Mouse (Mus musculus): ENCODE measurements around the gene Klhl9. TPM values are rescaled to one million over a fixed set of nuclear protein-coding genes. Genes with fewer than 3 reads are reported as not detected.

Klhl9 gene
- polyA plus RNA-seq, 1 experiment = 8.4 TPM

- no peak for TF ChIP-seq CTCF (IDR thresholded peaks at IDR 0.05; ENCODE audit: extremely low read depth, insufficient read depth, insufficient read length, insufficient replicate concordance)
- no peak for TF ChIP-seq POLR2A (IDR thresholded peaks at IDR 0.05; ENCODE audit: low read depth, low read length)
- no peaks in the 10 kb centered on the region for H3K36me3 ChIP-seq (ENCODE audit: control insufficient read depth, insufficient read depth, low read length)
- H3K4me1 ChIP-seq (ENCODE audit: control insufficient read depth, insufficient read depth, insufficient read length) = no peaks in the 10 kb centered on the region
- H3K4me3 ChIP-seq (ENCODE audit: extremely low read depth, insufficient read depth, insufficient read length) = no peak within 1 kb of the TSS
- WGBS = 38% methylated on average over 1 of the region's 1 CpGs
- no peak within 1 kb of the TSS for H3K27ac ChIP-seq (ENCODE audit: insufficient read depth, low read length)
- DNase-seq (ENCODE audit: low read depth in 1 of 2, low spot score in 2 of 2) = no peak
- H3K27me3 ChIP-seq (ENCODE audit: control insufficient read depth, insufficient read depth, low read length) = no peaks in the 10 kb centered on the region
These were observed 45.4 kb downstream of the Klhl9 start, which contains the start of gene Ifna16 for GRCm38 (mm10) chr4:88676824-88677223. Gene Ifna16 (minus strand): TSS chr4:88676924.

Other genes with a start within 250 kb of the Klhl9 start
- gene Ifnb1, start 199.7 kb downstream of the Klhl9 start, polyA plus RNA-seq (2012; rRNA removed) = not detected in 2 replicates
- gene Ifna15, start 164.2 kb downstream of the Klhl9 start, polyA plus RNA-seq (2012; rRNA removed) = not detected in 2 replicates
- gene Ifna14, start 150.7 kb downstream of the Klhl9 start, polyA plus RNA-seq (2012; rRNA removed) = not detected in 2 replicates
- gene Ifna9, start 130.1 kb downstream of the Klhl9 start, polyA plus RNA-seq (2012; rRNA removed) = not detected in 2 replicates
- not detected in 2 replicates for gene Ifna12, start 119.1 kb downstream of the Klhl9 start, polyA plus RNA-seq (2012; rRNA removed)
- not detected in 2 replicates for gene C87499, start 88.1 kb downstream of the Klhl9 start, polyA plus RNA-seq (2012; rRNA removed)
- gene Ifna13, start 78.0 kb downstream of the Klhl9 start, polyA plus RNA-seq (2012; rRNA removed) = not detected in 2 replicates
- gene Ifna16, start 45.5 kb downstream of the Klhl9 start, polyA plus RNA-seq (2012; rRNA removed) = not detected in 2 replicates
- gene Ifna2, start 38.6 kb downstream of the Klhl9 start, polyA plus RNA-seq (2012; rRNA removed) = not detected in 2 replicates
- gene Ifnab, start 31.1 kb downstream of the Klhl9 start, polyA plus RNA-seq (2012; rRNA removed) = not detected in 2 replicates
- 0.18 and 0.45 TPM in 2 replicates for gene Gm26566, start 660 bp downstream of the Klhl9 start, polyA plus RNA-seq (2012; rRNA removed)
- gene Gm13271, start 32.4 kb upstream of the Klhl9 start, polyA plus RNA-seq (2012; rRNA removed) = not detected in 2 replicates
- 0.07 TPM in 1 of 2 replicates, not detected in the other for gene Gm13283, start 37.7 kb upstream of the Klhl9 start, polyA plus RNA-seq (2012; rRNA removed)
- not detected in 2 replicates for gene Gm13290, start 51.4 kb upstream of the Klhl9 start, polyA plus RNA-seq (2012; rRNA removed)
- gene Gm13289, start 54.5 kb upstream of the Klhl9 start, polyA plus RNA-seq (2012; rRNA removed) = not detected in 2 replicates
- not detected in 2 replicates for gene Gm13272, start 57.4 kb upstream of the Klhl9 start, polyA plus RNA-seq (2012; rRNA removed)
- not detected in 2 replicates for gene Ifnz, start 59.7 kb upstream of the Klhl9 start, polyA plus RNA-seq (2012; rRNA removed)
- gene Gm13276, start 63.2 kb upstream of the Klhl9 start, polyA plus RNA-seq (2012; rRNA removed) = not detected in 2 replicates
- not detected in 2 replicates for gene Gm13277, start 66.2 kb upstream of the Klhl9 start, polyA plus RNA-seq (2012; rRNA removed)
- not detected in 2 replicates for gene Gm13278, start 69.1 kb upstream of the Klhl9 start, polyA plus RNA-seq (2012; rRNA removed)
- gene Gm13275, start 72.0 kb upstream of the Klhl9 start, polyA plus RNA-seq (2012; rRNA removed) = not detected in 2 replicates
- not detected in 2 replicates for gene Gm13279, start 74.9 kb upstream of the Klhl9 start, polyA plus RNA-seq (2012; rRNA removed)
- not detected in 2 replicates for gene Gm13285, start 77.2 kb upstream of the Klhl9 start, polyA plus RNA-seq (2012; rRNA removed)
- gene Gm13287, start 80.8 kb upstream of the Klhl9 start, polyA plus RNA-seq (2012; rRNA removed) = not detected in 2 replicates
- gene Gm13288, start 83.1 kb upstream of the Klhl9 start, polyA plus RNA-seq (2012; rRNA removed) = not detected in 2 replicates
- not detected in 2 replicates for gene Ifna7, start 93.8 kb upstream of the Klhl9 start, polyA plus RNA-seq (2012; rRNA removed)
- gene Ifna11, start 97.5 kb upstream of the Klhl9 start, polyA plus RNA-seq (2012; rRNA removed) = not detected in 2 replicates
- gene Ifna6, start 105.0 kb upstream of the Klhl9 start, polyA plus RNA-seq (2012; rRNA removed) = not detected in 2 replicates
- gene Ifna5, start 113.1 kb upstream of the Klhl9 start, polyA plus RNA-seq (2012; rRNA removed) = not detected in 2 replicates
- gene Ifna4, start 119.4 kb upstream of the Klhl9 start, polyA plus RNA-seq (2012; rRNA removed) = not detected in 2 replicates
- gene Ifna1, start 127.6 kb upstream of the Klhl9 start, polyA plus RNA-seq (2012; rRNA removed) = not detected in 2 replicates
- not detected in 2 replicates for gene Ifne, start 157.7 kb upstream of the Klhl9 start, polyA plus RNA-seq (2012; rRNA removed)